8 mouse cellular contexts compared by ENCODE assay signal in genomic region chr9:43253271-43253681, GRCm38 (mm10). TPM values are rescaled to one million over a fixed set of nuclear protein-coding genes. Genes with fewer than 3 reads are reported as not detected.
DNase-seq lines count a peak whose midpoint lies in the region; ATAC-seq lines count a peak whose summit lies in the region.

No protein-coding gene starts in this region.

- H3K27ac ChIP-seq in embryonic facial prominence, embryonic 11.5 days (replicated peaks; ENCODE audit: low read depth, low read length) = peak overlapping the region; percentile 89

- H3K4me1 ChIP-seq in embryonic facial prominence, embryonic 11.5 days (ENCODE audit: control insufficient read depth, insufficient read depth, low read length) = no peaks in the 10 kb centered on the region; the same call in 1 of the 2 replicates

- WGBS in embryonic facial prominence, embryonic 11.5 days = 11% methylated on average over 5 of the region's 5 CpGs

- DNase-seq in 3T3-L1 (ENCODE audit: low read depth, low spot score) (peak; percentile 86), liver (peak; percentile 41)
- DNase-seq in embryonic facial prominence, embryonic 11.5 days (ENCODE audit: low spot score) = peak; percentile 74
- peak; percentile 77 to 83 for DNase-seq in heart, postnatal 10 days
- no peak for DNase-seq in T-cell, adult 2 months (ENCODE audit: low spot score)
- DNase-seq in left cerebral cortex, postnatal 4 days = no peak
- no peak for DNase-seq in thymus, adult 18-20 months

- H3K9me3 ChIP-seq in embryonic facial prominence, embryonic 11.5 days (replicated peaks; ENCODE audit: control insufficient read depth, low read length) = no peaks in the 10 kb centered on the region

- H3K9ac ChIP-seq in embryonic facial prominence, embryonic 11.5 days (replicated peaks; ENCODE audit: low read length) = peak overlapping the region; percentile 22

- intact Hi-C loops in heart, postnatal 10 days (cut with DNase I) = no loop called here
- intact Hi-C loops in left cerebral cortex, postnatal 4 days (cut with DNase I) = no loop called here

- no peaks in the 10 kb centered on the region for H3K27me3 ChIP-seq in embryonic facial prominence, embryonic 11.5 days (ENCODE audit: control insufficient read depth, insufficient read depth, low read length)

- H3K4me3 ChIP-seq in embryonic facial prominence, embryonic 11.5 days (ENCODE audit: low read depth, low read length) = no peak overlapping the region

- H3K36me3 ChIP-seq in embryonic facial prominence, embryonic 11.5 days (replicated peaks; ENCODE audit: control insufficient read depth, insufficient read depth, low read depth, low read length) = no peaks in the 10 kb centered on the region

- peak; percentile 50 for ATAC-seq in embryonic facial prominence, embryonic 11.5 days (replicated peaks; ENCODE audit: insufficient number of reproducible peaks, low FRiP score, low TSS enrichment, low read depth)
- ATAC-seq in erythroblast, adult 5-6 weeks (replicated peaks; ENCODE audit: low FRiP score, poor library complexity, severe bottlenecking) = no peak

- H3K4me2 ChIP-seq in embryonic facial prominence, embryonic 11.5 days (ENCODE audit: low read depth, low read length) = no peak overlapping the region

RNA-seq across cellular contexts. Expression of gene Oaf, which starts 13.6 kb away (rescaled TPM):
- polyA plus RNA-seq in embryonic facial prominence, embryonic 11.5 days (2014; fragmentation: Nextera tagmentation; extraction: Ambion mirVana) = 73.3 and 73.5 TPM in 2 replicates
- 10 to 100 TPM; 24.3 to 28.6 TPM for total RNA-seq in heart, postnatal 10 days (2021)
- total RNA-seq in erythroblast, adult 5-6 weeks (2015; ENCODE audit: low replicate concordance) = 2.1 and 21.7 TPM in 2 replicates
- 1.8 and 3.7 TPM in 2 replicates for total RNA-seq in erythroblast, adult 5-6 weeks (2017; ENCODE audit: low replicate concordance)
- 1 to 10 TPM; 3.6 to 4.1 TPM for total RNA-seq in left cerebral cortex, postnatal 4 days (2021)

RNA-seq across cellular contexts. Expression of gene Pou2f3, which starts 43.1 kb away (rescaled TPM):
- polyA plus RNA-seq in embryonic facial prominence, embryonic 11.5 days (2014; fragmentation: Nextera tagmentation; extraction: Ambion mirVana) = 0.11 TPM in 1 of 2 replicates, not detected in the other
- total RNA-seq in heart, postnatal 10 days (2021) = under 1 TPM; 0.20 to 0.26 TPM
- total RNA-seq in erythroblast, adult 5-6 weeks (2015; ENCODE audit: low replicate concordance) = not detected in 2 replicates
- not detected in 2 replicates for total RNA-seq in erythroblast, adult 5-6 weeks (2017; ENCODE audit: low replicate concordance)
- not detected for total RNA-seq in left cerebral cortex, postnatal 4 days (2021)

RNA-seq across cellular contexts. Expression of gene Trim29, which starts 57.4 kb away (rescaled TPM):
- 4.9 and 6.1 TPM in 2 replicates for polyA plus RNA-seq in embryonic facial prominence, embryonic 11.5 days (2014; fragmentation: Nextera tagmentation; extraction: Ambion mirVana)
- under 1 TPM; 0.12 to 0.17 TPM for total RNA-seq in heart, postnatal 10 days (2021)
- total RNA-seq in erythroblast, adult 5-6 weeks (2015; ENCODE audit: low replicate concordance) = not detected in 2 replicates
- 0.60 TPM in 1 of 2 replicates, not detected in the other for total RNA-seq in erythroblast, adult 5-6 weeks (2017; ENCODE audit: low replicate concordance)
- not detected for total RNA-seq in left cerebral cortex, postnatal 4 days (2021)

Comparison
In these comparisons a context has a peak if more than half of its experiments do, and no peak if none do; other contexts are left out.
1. DNase-seq: peak in 3T3-L1 (single experiment), embryonic facial prominence, embryonic 11.5 days (single experiment), heart, postnatal 10 days (2 of 2) and liver (single experiment); none in T-cell, adult 2 months (single experiment), left cerebral cortex, postnatal 4 days (single experiment) and thymus, adult 18-20 months (0 of 2).